Mouse (Mus musculus) cerebellum, adult 2 months (tissue): ENCODE data around the gene Cfap45. TPM values are rescaled to one million over a fixed set of nuclear protein-coding genes. Genes with fewer than 3 reads are reported as not detected.

Source experiments
- DNase-seq, 2 experiments: peaks; one replicate each; pipeline ENCODE4 v3.0.0; 2021
- H3K27ac ChIP-seq: fragments of 200-500 bp; 2 replicates; pipeline ENCODE4 v1.5.1; 2012; ENCODE audit warnings: low read length, control low read depth, inconsistent platforms; ENCODE audit not compliant: insufficient read depth
- H3K27me3 ChIP-seq: fragments of 200-500 bp; 2 replicates; pipeline ENCODE4 v1.6.1; 2012; ENCODE audit warnings: inconsistent platforms, mild to moderate bottlenecking, low read length, moderate library complexity; ENCODE audit not compliant: control insufficient read depth, insufficient read depth
- H3K4me1 ChIP-seq: fragments of 200-500 bp; 2 replicates; pipeline ENCODE4 v1.6.1; 2011; ENCODE audit warnings: low read length; ENCODE audit not compliant: control insufficient read depth, insufficient read depth
- H3K4me3 ChIP-seq: fragments of 200-500 bp; replicated peaks from 2 replicates; pipeline ENCODE3; 2011; ENCODE audit warnings: mild to moderate bottlenecking, low read depth, low read length, control low read depth; ENCODE audit not compliant: insufficient read depth
- CTCF ChIP-seq: fragments of 200-500 bp; IDR thresholded peaks from 2 replicates; pipeline ENCODE4 v1.5.1; 2011; ENCODE audit warnings: low read depth, mild to moderate bottlenecking, control low read depth, low read length, moderate library complexity, borderline replicate concordance; ENCODE audit not compliant: insufficient read depth
- POLR2A ChIP-seq: fragments of 200-500 bp; IDR thresholded peaks from 2 replicates; pipeline ENCODE4 v1.6.1; 2011; ENCODE audit warnings: low read length, control low read depth, borderline replicate concordance; ENCODE audit not compliant: insufficient read depth
- WGBS: fragments of 180-500 bp; shearing (Covaris S2); methylation state at CpG from one replicate; pipeline ENCODE4 v1.1.7; 2018; 5-methylcytosine and 5-hydroxymethylcytosine counted together
- polyA plus RNA-seq: library from polyadenylated mRNA; depleted of rRNA; stranded (reverse); fragments of >200 nt; gene quantifications from 2 replicates; pipeline ENCODE4 v1.2.3, GENCODE M21; 2012; rRNA removed

Cfap45 gene
- polyA plus RNA-seq, 1 experiment = 1.00 TPM

GRCm38 (mm10) chr1:172584271-172584670, 63.7 kb downstream of the Cfap45 start:
- WGBS = 90% methylated on average over 6 of the region's 6 CpGs
- no peak for DNase-seq

GRCm38 (mm10) chr1:172585026-172585425, 64.4 kb downstream of the Cfap45 start:
- TF ChIP-seq POLR2A (no peak), CTCF (no peak)
- no peak overlapping the region for H3K27ac ChIP-seq
- 51% methylated on average over 4 of the region's 4 CpGs for WGBS
- no peak for DNase-seq
- H3K27me3 ChIP-seq = no peaks in the 10 kb centered on the region
- peaks cover 11% of the 10 kb centered on the region for H3K4me1 ChIP-seq
- no peak overlapping the region for H3K4me3 ChIP-seq

More at GRCm38 (mm10) chr1:172584271-172584670, 63.7 kb downstream of the Cfap45 start:
- Histone ChIP-seq H3K27ac (no peak overlapping the region), H3K4me1 (peaks cover 11% of the 10 kb centered on the region), H3K4me3 (no peak overlapping the region), H3K27me3 (no peaks in the 10 kb centered on the region)
- TF ChIP-seq CTCF (no peak), POLR2A (no peak)

- DNase-seq = no peak
- WGBS = 31% methylated on average over 26 of the region's 26 CpGs
- H3K4me1 ChIP-seq = peaks cover 11% of the 10 kb centered on the region
- H3K4me3 ChIP-seq = peak overlapping the region; percentile 23
- no peak overlapping the region for H3K27ac ChIP-seq
- no peaks in the 10 kb centered on the region for H3K27me3 ChIP-seq
- TF ChIP-seq POLR2A = no peak
- TF ChIP-seq CTCF = no peak
These were observed 65.3 kb downstream of the Cfap45 start for GRCm38 (mm10) chr1:172585612-172586567.

GRCm38 (mm10) chr1:172590385-172590784, 69.8 kb downstream of the Cfap45 start, which contains the start of gene Slamf8:
TSS of gene Slamf8 (minus strand) at chr1:172590568.
- no peaks in the 10 kb centered on the region for H3K27me3 ChIP-seq
- no peak within 1 kb of the TSS for H3K27ac ChIP-seq
- no peak for DNase-seq
- H3K4me3 ChIP-seq = no peak within 1 kb of the TSS
- WGBS = 46% methylated on average over 7 of the region's 7 CpGs
- TF ChIP-seq CTCF (no peak), POLR2A (no peak)
- peaks cover 7% of the 10 kb centered on the region for H3K4me1 ChIP-seq

GRCm38 (mm10) chr1:172593321-172593720, 72.7 kb downstream of the Cfap45 start:
- Histone ChIP-seq H3K27ac (no peak overlapping the region), H3K4me3 (no peak overlapping the region), H3K27me3 (no peaks in the 10 kb centered on the region), H3K4me1 (no peaks in the 10 kb centered on the region)
- TF ChIP-seq POLR2A = no peak
- DNase-seq = no peak
- 71% methylated on average over 3 of the region's 3 CpGs for WGBS

- Histone ChIP-seq H3K4me3 (no peak overlapping the region), H3K27me3 (no peaks in the 10 kb centered on the region), H3K27ac (no peak overlapping the region), H3K4me1 (no peaks in the 10 kb centered on the region)
- 95% methylated on average over 2 of the region's 2 CpGs for WGBS
- TF ChIP-seq CTCF (no peak), POLR2A (no peak)
- DNase-seq = no peak
These were observed 73.4 kb downstream of the Cfap45 start for GRCm38 (mm10) chr1:172593956-172594355.

- no peak for DNase-seq
- no peak for TF ChIP-seq POLR2A
- peak; percentile 39; the same call in 1 of the 2 replicates for TF ChIP-seq CTCF
These were observed 73.9 kb downstream of the Cfap45 start for GRCm38 (mm10) chr1:172594495-172594894.

More at GRCm38 (mm10) chr1:172594495-172594894, 73.9 kb downstream of the Cfap45 start:
- Histone ChIP-seq H3K4me1 (no peaks in the 10 kb centered on the region), H3K4me3 (no peak overlapping the region), H3K27ac (no peak overlapping the region), H3K27me3 (no peaks in the 10 kb centered on the region)

Other genes with a start within 250 kb of the Cfap45 start
- gene Atp1a2, start 222.7 kb upstream of the Cfap45 start, polyA plus RNA-seq = 535 and 584 TPM in 2 replicates
- gene Kcnj9, start 191.5 kb upstream of the Cfap45 start, polyA plus RNA-seq = 116 and 130 TPM in 2 replicates
- gene Kcnj10, start 179.6 kb upstream of the Cfap45 start, polyA plus RNA-seq = 141 and 174 TPM in 2 replicates
- 7.5 and 7.9 TPM in 2 replicates for gene Pigm, start 144.3 kb upstream of the Cfap45 start, polyA plus RNA-seq
- gene Slamf9, start 45.4 kb upstream of the Cfap45 start, polyA plus RNA-seq = 0.74 and 0.87 TPM in 2 replicates
- 1.9 and 2.2 TPM in 2 replicates for gene Igsf9, start 39.0 kb upstream of the Cfap45 start, polyA plus RNA-seq
- 12.9 and 13.0 TPM in 2 replicates for gene Tagln2, start 20.8 kb upstream of the Cfap45 start, polyA plus RNA-seq
- gene Vsig8, start 35.1 kb downstream of the Cfap45 start, polyA plus RNA-seq = 0.46 and 0.65 TPM in 2 replicates
- gene Slamf8, start 69.8 kb downstream of the Cfap45 start, polyA plus RNA-seq = 0.07 and 0.10 TPM in 2 replicates
- gene Fcrl6, start 81.8 kb downstream of the Cfap45 start, polyA plus RNA-seq = 0.10 TPM in 1 of 2 replicates, not detected in the other
- gene Dusp23, start 112.2 kb downstream of the Cfap45 start, polyA plus RNA-seq = 14.8 and 16.2 TPM in 2 replicates
- not detected in 2 replicates for gene Crp, start 177.3 kb downstream of the Cfap45 start, polyA plus RNA-seq